Mouse (Mus musculus): ENCODE data around the gene Cd83. TPM values are rescaled to one million over a fixed set of nuclear protein-coding genes. Genes with fewer than 3 reads are reported as not detected.

Cd83 gene
- polyA plus RNA-seq, 1 experiment = 11.4 TPM

GRCm38 (mm10) chr13:43773965-43774566 is 10.5 kb upstream of the Cd83 start:
- DNase-seq (ENCODE audit: extremely low spot score in 1 of 2, low spot score in 1 of 2) = peak in 1 of 2 experiments; percentile 74

DNA sequence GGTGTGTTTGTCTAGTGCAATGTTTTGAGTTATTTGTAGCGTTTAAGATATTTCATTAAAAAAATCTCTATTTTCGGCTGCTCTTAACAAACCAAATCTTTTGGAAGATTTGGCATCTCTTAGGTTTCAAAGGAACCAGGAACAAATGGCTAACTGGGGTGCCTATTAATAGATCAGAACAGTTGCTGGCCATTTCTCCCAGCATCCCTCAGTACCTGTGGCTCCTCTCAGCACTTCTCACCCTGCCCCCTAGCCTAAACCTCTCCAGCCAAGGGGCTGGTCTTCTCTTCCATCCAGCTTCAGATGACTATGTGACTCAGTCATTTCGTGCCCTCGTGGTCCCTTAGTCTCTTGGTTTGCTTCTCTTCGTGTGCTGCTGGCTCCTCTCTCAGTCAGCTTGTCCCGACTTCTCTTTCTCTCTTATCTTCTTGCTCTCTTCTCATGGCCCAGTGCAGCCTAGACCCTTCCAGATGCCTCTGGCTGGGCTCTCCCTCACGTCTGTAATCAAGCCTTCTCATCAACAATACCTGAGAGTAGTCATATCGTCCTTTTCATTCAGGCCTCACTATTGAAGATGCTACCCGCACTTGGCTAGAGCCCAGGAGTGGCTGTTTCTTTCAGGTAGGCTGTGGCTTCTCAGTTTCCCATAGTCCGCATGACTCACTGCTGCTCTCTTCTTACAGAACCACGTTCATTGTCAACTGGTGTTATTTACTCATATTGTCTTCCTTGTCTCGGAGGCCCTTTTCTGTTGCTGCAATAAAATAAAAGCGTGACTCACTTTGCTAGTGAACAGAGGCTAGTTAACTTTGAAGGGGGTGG is 9.8 kb upstream of the Cd83 start:
- DNase-seq (ENCODE audit: extremely low spot score in 1 of 2, low spot score in 1 of 2) = no peak

- no peak for DNase-seq (ENCODE audit: extremely low spot score in 1 of 2, low spot score in 1 of 2)
These were observed 9.2 kb upstream of the Cd83 start for GRCm38 (mm10) chr13:43775427-43775733.

- DNase-seq (ENCODE audit: extremely low spot score in 1 of 2, low spot score in 1 of 2) = no peak
These were observed 7.1 kb upstream of the Cd83 start for GRCm38 (mm10) chr13:43777321-43778002.

DNA sequence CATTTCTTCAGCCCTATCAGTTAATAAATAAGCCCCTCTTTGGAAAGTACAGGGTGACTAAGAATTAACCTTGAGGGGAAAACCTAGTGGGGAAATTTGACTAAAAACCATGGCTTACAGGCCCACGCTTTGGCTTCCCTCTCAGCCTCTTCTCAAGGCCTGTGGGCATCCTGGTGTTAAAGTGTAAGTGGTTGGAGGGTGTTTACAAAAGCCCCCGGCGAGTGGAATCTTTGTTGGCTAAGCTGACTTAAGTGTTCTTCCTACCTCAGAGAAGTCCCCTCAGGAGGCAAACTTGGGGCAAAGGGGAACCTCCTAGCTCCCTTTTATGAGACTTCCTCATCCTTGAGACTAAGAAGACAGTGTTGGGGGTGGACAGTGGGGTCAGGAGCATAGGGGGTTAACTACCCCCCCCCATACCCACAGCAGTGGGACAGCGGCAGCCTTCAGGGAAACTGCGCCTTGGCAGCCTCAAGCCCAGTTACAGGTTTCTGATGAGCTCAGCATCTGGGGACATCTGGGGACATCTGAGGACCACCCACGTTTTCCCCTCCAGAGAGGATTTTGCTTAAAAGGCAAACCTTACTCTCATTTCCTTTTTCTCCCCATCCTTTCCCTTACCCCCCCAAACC is 6.4 kb upstream of the Cd83 start:
- no peak for DNase-seq (ENCODE audit: extremely low spot score in 1 of 2, low spot score in 1 of 2)

DNA sequence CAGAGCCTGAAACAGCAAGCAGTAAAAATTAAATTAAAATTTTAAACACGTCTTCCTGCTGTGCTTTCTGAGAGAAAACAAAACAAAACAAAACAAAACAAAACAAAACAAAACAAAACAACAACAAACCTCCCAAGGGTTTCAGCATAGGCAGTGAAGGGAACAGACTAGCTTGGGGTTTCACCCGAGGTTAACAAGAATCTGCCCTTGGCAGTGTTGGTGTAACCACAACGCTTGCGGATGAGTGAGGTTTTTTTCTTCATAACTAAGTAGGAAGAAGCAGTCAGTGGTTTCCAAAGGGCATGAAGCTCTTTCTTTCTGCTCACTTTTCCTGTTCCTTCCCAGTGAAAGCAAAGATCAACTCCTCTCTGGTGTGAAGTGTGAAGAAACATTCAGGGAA is 5.6 kb upstream of the Cd83 start:
- DNase-seq (ENCODE audit: extremely low spot score in 1 of 2, low spot score in 1 of 2) = no peak

- DNase-seq (ENCODE audit: extremely low spot score in 1 of 2, low spot score in 1 of 2) = no peak
These were observed 4.5 kb upstream of the Cd83 start for GRCm38 (mm10) chr13:43780071-43780470.

GRCm38 (mm10) chr13:43785712-43786072 is 1.1 kb downstream of the Cd83 start:
- DNase-seq (ENCODE audit: extremely low spot score in 1 of 2, low spot score in 1 of 2) = no peak

DNA sequence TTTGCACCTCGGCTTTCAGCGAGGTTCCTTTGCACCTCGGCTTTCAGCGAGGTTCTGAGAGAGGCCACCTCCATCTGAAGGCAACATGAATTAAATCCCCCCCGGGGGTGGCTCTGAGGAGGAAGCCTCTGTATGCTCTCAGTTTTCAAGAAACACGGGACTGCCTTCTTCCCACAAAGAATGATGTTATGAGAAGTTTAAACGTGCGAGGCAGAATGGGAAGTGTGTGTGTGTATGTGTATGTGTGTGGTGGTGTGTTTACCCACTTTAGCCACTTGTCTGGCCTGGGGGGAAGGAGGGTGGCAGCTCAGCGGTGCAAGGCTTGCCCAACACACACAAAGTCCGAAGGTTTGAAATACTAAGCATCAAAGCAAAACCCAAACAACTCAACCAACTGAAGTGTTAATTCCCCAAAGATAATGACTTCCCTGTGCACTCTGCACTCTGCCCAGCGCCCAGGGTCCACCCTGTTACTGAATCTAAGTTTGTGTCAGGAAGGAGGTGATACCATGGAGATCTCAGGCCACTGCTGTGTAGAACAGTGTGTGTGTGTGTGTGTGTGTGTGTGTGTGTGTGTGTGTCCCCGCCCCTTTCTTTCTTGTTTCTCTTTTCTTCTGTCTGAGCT is 1.7 kb downstream of the Cd83 start:
- DNase-seq (ENCODE audit: extremely low spot score in 1 of 2, low spot score in 1 of 2) = no peak

DNA sequence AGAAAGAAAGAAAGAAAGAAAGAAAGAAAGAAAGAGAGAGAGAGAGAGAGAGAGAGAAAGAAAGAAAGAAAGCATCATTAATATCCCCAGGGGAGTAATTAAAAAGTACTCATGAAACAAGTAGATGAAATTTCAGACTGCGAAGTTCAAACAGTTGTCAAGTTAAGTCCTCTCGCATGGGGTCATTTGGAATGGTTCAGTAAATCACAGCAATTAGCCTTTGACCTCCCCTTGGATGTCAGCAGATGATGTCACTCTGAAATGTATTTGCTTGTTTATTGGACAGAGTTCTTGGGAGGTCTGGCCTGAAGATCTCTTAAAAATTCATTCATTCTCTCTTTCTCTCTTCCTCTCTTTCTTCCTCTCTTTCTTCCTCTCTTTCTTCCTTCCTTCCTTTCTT is 2.7 kb downstream of the Cd83 start:
- no peak for DNase-seq (ENCODE audit: extremely low spot score in 1 of 2, low spot score in 1 of 2)

GRCm38 (mm10) chr13:43788071-43788470 is 3.5 kb downstream of the Cd83 start:
- DNase-seq (ENCODE audit: extremely low spot score in 1 of 2, low spot score in 1 of 2) = no peak

DNA sequence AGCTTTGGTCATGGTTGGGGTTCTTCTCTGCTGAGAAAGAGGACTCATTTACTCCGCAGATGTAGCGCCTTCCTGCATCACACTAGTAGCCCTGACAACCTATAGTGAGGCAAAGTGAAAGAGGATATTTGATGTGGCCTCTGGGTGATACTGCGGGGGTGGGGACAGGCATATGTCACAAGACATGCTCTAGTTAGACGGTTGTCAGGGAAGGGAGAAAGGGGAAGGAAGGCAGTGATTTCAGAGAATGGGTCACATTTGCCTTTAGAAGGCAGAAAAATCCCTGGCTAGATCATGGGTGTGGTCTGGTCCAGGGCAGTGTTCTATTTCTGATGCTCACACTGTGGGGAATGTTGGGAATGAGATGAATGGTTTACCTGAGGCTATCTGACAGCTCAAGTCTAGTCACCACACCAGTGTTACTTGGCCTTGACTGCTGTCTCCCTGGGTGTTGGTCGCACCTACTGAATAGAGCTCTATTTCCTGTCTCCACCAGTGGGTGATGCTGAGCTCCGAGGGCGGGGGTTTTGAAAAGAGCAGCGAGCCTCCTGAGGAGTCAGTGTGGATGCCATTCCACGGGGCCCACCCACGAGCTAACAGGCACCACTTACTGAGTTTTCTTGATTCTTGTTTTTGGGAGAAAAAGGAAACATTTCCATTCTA is 4.5 kb downstream of the Cd83 start:
- no peak for DNase-seq (ENCODE audit: extremely low spot score in 1 of 2, low spot score in 1 of 2)

DNA sequence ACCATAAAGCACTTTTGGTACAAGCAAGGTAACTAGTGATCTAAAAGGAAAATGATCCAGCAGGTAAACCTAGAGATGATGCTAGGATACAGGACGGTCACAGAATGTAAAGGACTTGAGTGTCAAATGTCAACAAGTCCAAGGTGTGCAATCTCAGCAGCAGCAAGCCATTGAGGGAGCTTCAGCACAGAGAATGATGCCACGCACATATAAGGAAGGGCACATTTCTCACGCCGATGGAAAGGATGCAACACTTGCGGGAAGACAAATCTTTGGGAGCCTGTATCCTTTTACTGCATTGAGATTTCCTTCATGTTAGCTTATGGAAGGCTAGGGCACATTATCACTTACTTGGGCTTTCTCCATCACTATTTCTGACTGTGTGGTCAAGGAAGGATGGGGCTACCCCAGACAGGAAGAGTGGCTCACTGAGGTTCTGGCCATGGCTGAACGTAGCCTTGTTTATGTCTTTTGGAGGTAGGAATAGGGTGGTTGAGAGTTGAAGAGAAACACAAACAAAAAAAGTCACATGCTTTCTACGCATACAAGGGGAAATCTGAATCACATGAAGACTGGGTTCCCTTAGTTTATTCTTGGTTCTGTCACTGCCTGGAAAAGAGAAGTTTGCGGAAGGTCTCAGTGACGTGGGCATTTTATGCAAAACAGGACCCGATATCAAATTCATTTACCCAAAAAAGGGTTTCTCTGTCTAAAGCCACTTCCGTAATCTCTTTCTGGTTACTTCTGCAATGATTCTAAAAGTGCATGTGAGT is 5.8 kb downstream of the Cd83 start:
- no peak for DNase-seq (ENCODE audit: extremely low spot score in 1 of 2, low spot score in 1 of 2)

- peak in 1 of 2 experiments; percentile 64 for DNase-seq (ENCODE audit: extremely low spot score in 1 of 2, low spot score in 1 of 2)
These were observed 10.8 kb downstream of the Cd83 start for GRCm38 (mm10) chr13:43795334-43795733.

- DNase-seq (ENCODE audit: extremely low spot score in 1 of 2, low spot score in 1 of 2) = no peak
These were observed 14.1 kb downstream of the Cd83 start for GRCm38 (mm10) chr13:43798655-43799054.

DNA sequence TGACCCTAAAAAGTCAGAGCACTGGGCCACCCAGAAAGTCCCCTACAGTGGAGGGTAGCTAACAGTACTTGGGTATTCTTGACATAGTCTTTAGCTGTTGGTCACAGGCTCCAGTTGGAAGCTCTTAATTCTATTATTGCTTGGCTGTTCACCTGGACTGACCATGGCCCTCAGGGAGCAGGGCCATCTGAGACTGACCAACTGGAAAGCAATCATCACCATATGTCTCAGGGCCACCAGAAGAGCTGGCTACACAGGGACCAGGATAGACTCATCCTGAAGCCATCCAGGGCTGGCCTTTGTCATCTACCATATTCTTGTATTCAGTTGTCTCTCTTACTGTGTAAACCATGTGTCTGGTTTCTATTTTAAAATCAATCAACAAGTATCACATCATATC is 15.6 kb downstream of the Cd83 start:
- DNase-seq (ENCODE audit: extremely low spot score in 1 of 2, low spot score in 1 of 2) = no peak

- DNase-seq (ENCODE audit: extremely low spot score in 1 of 2, low spot score in 1 of 2) = no peak
These were observed 17.4 kb downstream of the Cd83 start for GRCm38 (mm10) chr13:43801961-43802360.

DNA sequence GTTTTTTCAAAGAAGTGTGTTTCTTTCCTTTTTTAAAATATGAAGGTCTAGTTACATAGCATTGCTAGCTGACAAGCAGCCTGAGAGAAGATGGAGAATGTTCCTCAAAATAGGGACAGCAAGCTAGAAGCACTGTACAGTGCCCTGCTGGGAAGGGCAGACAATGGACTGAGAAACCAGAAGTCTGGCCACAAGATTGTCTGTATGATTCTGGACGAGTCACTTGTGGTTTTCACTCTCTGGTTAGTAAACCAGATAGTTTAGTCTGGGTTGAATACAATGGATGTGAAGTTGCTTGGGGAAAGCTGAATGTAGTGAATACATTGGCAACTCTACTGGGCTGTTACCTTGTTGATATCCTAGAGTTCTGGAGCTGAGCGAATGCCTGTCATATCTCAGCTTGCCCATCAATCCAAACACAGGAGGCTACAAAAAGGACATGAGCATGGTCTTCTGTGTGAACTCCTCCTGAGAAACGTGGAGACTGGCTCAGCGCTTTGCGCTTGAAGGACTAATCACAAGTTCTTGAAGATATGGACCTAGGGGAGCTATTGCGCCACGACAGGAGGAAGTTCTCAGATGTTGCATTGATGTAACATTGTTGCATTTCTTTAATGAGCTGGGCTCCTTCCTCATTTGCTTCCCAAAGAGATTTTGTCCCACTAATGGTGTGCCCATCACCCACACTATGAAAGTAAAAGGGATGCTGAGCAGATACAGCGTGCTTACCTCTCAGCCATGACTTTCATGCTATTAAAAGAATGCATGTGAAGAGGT is 18.0 kb downstream of the Cd83 start:
- DNase-seq (ENCODE audit: extremely low spot score in 1 of 2, low spot score in 1 of 2) = no peak

DNA sequence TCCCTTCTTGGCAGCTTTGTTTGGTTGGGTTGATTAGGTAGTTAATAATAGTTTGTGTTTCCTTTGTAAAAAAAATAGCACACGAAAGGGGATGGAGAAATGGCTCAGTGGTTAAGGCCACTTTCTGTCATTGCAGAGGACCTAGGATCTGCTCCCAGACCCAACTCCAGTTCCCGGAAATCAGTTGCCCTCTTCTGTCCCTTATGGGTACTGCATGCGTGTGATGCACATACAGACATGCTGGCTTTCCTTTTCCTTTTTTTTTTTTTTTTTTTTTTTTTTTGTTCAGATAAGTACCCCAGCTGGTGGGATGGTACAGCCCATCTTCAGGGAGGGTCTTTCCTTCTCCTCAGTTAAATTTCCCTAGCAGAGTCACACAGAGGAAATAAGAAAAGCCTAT is 20.1 kb downstream of the Cd83 start:
- DNase-seq (ENCODE audit: extremely low spot score in 1 of 2, low spot score in 1 of 2) = no peak

Measured in frontal cortex, adult 2 months (tissue).